Mouse (Mus musculus) stomach, postnatal 0 days (tissue): ENCODE results near the gene Sptlc2. TPM values are rescaled to one million over a fixed set of nuclear protein-coding genes. Genes with fewer than 3 reads are reported as not detected.

ENCODE experiments used
- ATAC-seq: fragments of 200-750 bp; cut with Nextera tagmentation; 2 replicates; pipeline ENCODE4 v1.8.0; 2017; ENCODE audit not compliant: low FRiP score, low TSS enrichment
- DNase-seq: peaks from one replicate; pipeline ENCODE4 v3.0.0-alpha.2; 2016; ENCODE audit warnings: low spot score
- H3K27ac ChIP-seq: fragments of 300-500 bp; sonication (generic); replicated peaks from 2 replicates; pipeline ENCODE4 v1.5.1; 2014; ENCODE audit warnings: mild to moderate bottlenecking, control low read depth
- H3K27me3 ChIP-seq: fragments of 300-500 bp; sonication (generic); 2 replicates; pipeline ENCODE4 v1.6.1; 2014; ENCODE audit warnings: low read length; ENCODE audit not compliant: control insufficient read depth, insufficient read depth
- H3K36me3 ChIP-seq: fragments of 300-500 bp; sonication (generic); 2 replicates; pipeline ENCODE4 v1.6.1; 2014; ENCODE audit warnings: low read length, mixed read lengths; ENCODE audit not compliant: control insufficient read depth, insufficient read depth
- H3K4me1 ChIP-seq: fragments of 300-500 bp; sonication (generic); replicated peaks from 2 replicates; pipeline ENCODE4 v1.6.1; 2014; ENCODE audit warnings: antibody characterized with exemption; ENCODE audit not compliant: control insufficient read depth, insufficient read depth
- H3K4me2 ChIP-seq: fragments of 300-500 bp; sonication (generic); replicated peaks from 2 replicates; pipeline ENCODE4 v1.6.1; 2014; ENCODE audit warnings: low read depth, mild to moderate bottlenecking, control low read depth, moderate library complexity
- H3K4me3 ChIP-seq: fragments of 300-500 bp; sonication (generic); 2 replicates; pipeline ENCODE4 v1.5.1; 2014; ENCODE audit warnings: low read depth, low read length, control low read depth
- H3K9ac ChIP-seq: fragments of 300-500 bp; sonication (generic); 2 replicates; pipeline ENCODE4 v1.6.1; 2014; ENCODE audit warnings: mild to moderate bottlenecking, low read length, control low read depth, mixed read lengths
- H3K9me3 ChIP-seq: fragments of 300-500 bp; sonication (generic); 2 replicates; pipeline ENCODE4 v1.6.1; 2016; ENCODE audit warnings: low read length; ENCODE audit not compliant: control insufficient read depth
- CTCF ChIP-seq: IDR thresholded peaks from 2 replicates; pipeline ENCODE4 v1.5.1; 2016; ENCODE audit warnings: antibody characterized with exemption, low read depth, mild to moderate bottlenecking, moderate library complexity
- EP300 ChIP-seq: optimal IDR thresholded peaks from 2 replicates; pipeline ENCODE3; 2016; ENCODE audit warnings: antibody characterized with exemption
- WGBS: fragments of 180-500 bp; shearing (Covaris S2); extraction: QIAGEN DNeasy Blood & Tissue Kit; methylation state at CpG from one replicate; pipeline ENCODE4 v1.1.7; 2014; 5-methylcytosine and 5-hydroxymethylcytosine counted together
- polyA plus RNA-seq: library from polyadenylated mRNA; unstranded; fragments of >200 nt; fragmentation: Nextera tagmentation; extraction: Ambion mirVana; gene quantifications from 2 replicates; pipeline ENCODE4 v1.2.1, GENCODE M21; 2015

Sptlc2 gene
- polyA plus RNA-seq, 1 experiment from 2014 or later: 201 TPM

DNA sequence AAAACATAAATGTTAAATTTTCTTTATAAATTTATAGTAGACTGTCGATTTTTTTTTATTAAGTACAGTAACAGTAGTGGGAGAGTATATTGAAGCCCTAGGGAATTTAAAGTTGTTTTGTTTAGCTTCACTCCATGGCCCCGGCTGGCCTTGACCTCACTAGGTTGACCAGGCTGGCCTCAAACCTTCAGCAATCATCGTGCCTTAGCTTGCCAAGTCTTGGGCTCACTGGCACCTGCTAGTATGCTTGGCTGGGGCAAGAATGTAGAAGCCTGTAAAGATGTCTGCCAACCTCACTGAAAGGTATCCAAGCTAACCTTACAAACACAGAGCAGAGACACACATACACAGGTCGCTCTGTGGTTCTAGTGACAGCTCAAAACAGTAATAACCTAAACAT is 55.6 kb downstream of the Sptlc2 start:
- no peak for DNase-seq
- TF ChIP-seq CTCF (no peak), EP300 (no peak)
- H3K36me3 ChIP-seq: no peaks in the 10 kb centered on the region

DNA sequence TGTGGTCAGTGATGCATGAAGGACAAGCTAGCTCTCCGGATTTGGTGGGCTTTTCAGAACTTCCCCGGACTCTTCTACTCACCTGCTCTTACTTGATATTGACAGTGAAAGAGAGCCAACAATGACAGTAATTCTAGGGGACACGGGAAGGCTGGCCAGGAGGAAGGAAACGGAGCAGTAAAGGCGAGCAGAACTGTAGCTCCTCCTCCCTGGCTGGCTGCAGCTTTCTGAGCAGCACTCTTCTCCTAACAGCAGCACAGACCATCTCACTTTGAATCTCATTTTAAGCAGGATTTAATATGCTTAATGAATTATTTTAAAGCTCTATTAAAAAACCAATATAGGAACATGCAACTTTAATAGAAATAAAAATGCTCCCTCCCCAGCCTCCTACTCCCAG is 56.2 kb downstream of the Sptlc2 start:
- DNase-seq (no peak), ATAC-seq (no peak)
- Histone ChIP-seq H3K4me2 (no peak overlapping the region), H3K4me1 (no peaks in the 10 kb centered on the region), H3K27me3 (no peaks in the 10 kb centered on the region), H3K9me3 (no peaks in the 10 kb centered on the region), H3K36me3 (no peaks in the 10 kb centered on the region), H3K4me3 (no peak overlapping the region), H3K27ac (no peak overlapping the region), H3K9ac (no peak overlapping the region)
- WGBS: 46% methylated on average over 5 of the region's 5 CpGs
- TF ChIP-seq CTCF: no peak
- no peak for TF ChIP-seq EP300

More for the DNA sequence above, 55.6 kb downstream of the Sptlc2 start:
- H3K9me3 ChIP-seq: no peaks in the 10 kb centered on the region
- ATAC-seq: no peak
- no peaks in the 10 kb centered on the region for H3K4me1 ChIP-seq
- H3K27ac ChIP-seq: no peak overlapping the region
- no peak overlapping the region for H3K4me3 ChIP-seq
- WGBS: 73% methylated on average over 4 of the region's 4 CpGs
- H3K27me3 ChIP-seq: no peaks in the 10 kb centered on the region
- H3K4me2 ChIP-seq: no peak overlapping the region
- H3K9ac ChIP-seq: no peak overlapping the region

DNA sequence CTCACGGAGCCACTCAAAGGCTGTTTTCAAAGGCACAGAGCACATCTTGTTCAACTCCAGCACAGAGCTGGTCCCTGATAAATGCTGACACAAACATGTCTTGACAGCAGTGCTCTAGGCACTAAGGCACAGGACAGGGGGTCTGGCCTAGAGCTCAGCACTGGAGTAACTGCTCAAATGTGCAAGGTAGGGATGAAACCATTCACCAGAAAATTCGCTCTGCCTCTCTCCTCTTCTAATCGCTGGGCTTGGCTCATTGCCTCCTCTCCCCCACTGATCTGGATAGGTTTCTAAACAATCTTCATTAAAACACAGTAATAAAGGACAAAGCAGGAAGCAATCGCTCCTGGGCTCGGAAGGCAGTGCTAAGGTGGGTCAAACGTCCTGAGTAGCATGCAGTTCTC is 57.1 kb downstream of the Sptlc2 start:
- H3K9me3 ChIP-seq: no peaks in the 10 kb centered on the region
- no peak overlapping the region for H3K9ac ChIP-seq
- H3K36me3 ChIP-seq: no peaks in the 10 kb centered on the region
- H3K27ac ChIP-seq: peak overlapping the region; percentile 45
- H3K27me3 ChIP-seq: no peaks in the 10 kb centered on the region
- TF ChIP-seq EP300 (no peak), CTCF (no peak)
- no peaks in the 10 kb centered on the region for H3K4me1 ChIP-seq
- H3K4me2 ChIP-seq: no peak overlapping the region
- ATAC-seq (no peak), DNase-seq (no peak)
- WGBS: 52% methylated on average over 6 of the region's 6 CpGs
- no peak overlapping the region for H3K4me3 ChIP-seq

DNA sequence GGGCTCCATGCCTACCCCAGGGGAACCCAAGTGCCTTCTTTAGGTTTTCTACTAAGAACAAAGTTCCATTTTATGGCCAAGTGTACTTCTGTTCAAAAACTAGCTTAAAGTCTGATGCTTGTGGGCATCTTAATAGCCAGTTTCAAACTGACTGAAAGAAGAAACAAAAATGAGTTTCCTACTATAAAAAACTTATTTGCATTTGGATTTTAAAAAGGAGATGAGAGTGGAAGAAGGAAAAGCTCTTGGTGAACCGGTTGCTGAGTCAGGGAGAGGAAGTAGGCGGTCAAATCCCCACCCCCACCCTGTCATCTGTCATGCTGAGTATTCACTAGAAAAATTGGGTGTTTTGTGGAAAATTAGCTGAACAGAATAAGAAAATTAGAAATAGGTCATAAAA is 57.9 kb downstream of the Sptlc2 start:
- Histone ChIP-seq H3K9me3 (no peaks in the 10 kb centered on the region), H3K36me3 (no peaks in the 10 kb centered on the region), H3K4me3 (no peak overlapping the region), H3K9ac (no peak overlapping the region), H3K27me3 (no peaks in the 10 kb centered on the region), H3K27ac (no peak overlapping the region), H3K4me2 (no peak overlapping the region), H3K4me1 (no peaks in the 10 kb centered on the region)
- ATAC-seq (no peak), DNase-seq (no peak)
- TF ChIP-seq CTCF: no peak
- TF ChIP-seq EP300: no peak
- 55% methylated on average over 2 of the region's 2 CpGs for WGBS

DNA sequence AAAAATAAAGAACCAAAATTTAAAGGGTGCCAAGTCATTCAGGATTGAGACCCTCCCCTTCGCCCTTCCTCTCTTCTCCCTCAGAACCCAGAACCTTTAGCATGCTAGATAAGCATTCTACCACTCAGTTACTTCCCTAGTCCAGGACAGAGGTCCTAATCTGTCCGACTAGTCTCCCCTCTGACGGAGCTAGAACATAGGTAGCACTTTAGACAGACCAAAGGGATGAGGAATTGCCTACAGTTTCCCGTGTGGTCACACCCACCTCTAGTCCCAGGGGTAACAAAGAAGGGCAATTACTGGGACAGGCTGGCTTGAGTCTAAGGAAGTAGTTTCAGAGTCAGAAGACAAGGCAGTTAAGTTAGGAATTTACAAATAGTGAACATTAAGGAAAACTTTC is 60.1 kb downstream of the Sptlc2 start:
- Histone ChIP-seq H3K4me2 (no peak overlapping the region), H3K36me3 (no peaks in the 10 kb centered on the region), H3K9ac (no peak overlapping the region), H3K4me3 (no peak overlapping the region), H3K9me3 (no peaks in the 10 kb centered on the region), H3K4me1 (no peaks in the 10 kb centered on the region), H3K27me3 (no peaks in the 10 kb centered on the region), H3K27ac (peak overlapping the region; percentile 30; the same call in 1 of the 2 replicates)
- TF ChIP-seq CTCF (no peak), EP300 (no peak)
- ATAC-seq: no peak
- whole genome bisulfite sequencing: 39% methylated on average over 4 of the region's 4 CpGs
- no peak for DNase-seq

DNA sequence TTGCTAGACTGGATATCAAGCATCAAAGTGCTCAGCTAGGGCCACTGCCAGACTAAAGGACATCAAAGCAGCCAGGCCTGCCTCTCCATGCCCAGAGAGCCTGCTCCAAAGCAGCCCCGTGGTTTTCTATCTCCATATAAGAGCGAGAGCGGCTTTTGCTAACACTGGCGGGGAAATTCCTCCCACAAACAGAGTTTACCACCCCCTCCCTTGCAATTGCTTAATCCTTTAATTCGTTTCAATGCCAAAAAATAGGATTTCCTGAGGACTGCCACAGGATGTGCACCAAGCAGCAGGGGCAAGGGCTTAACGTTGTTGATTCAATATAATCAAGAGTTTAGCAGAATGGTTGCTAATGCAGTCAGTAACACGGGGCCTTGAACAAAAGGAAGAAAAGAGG is 60.5 kb downstream of the Sptlc2 start:
- Histone ChIP-seq H3K4me1 (no peaks in the 10 kb centered on the region), H3K27me3 (no peaks in the 10 kb centered on the region), H3K4me3 (no peak overlapping the region), H3K36me3 (no peaks in the 10 kb centered on the region), H3K9me3 (no peaks in the 10 kb centered on the region), H3K4me2 (no peak overlapping the region), H3K9ac (no peak overlapping the region), H3K27ac (no peak overlapping the region; the same call in 1 of the 2 replicates)
- no peak for TF ChIP-seq CTCF
- no peak for TF ChIP-seq EP300
- ATAC-seq (peak; percentile 36; the same call in 1 of the 2 replicates), DNase-seq (no peak)
- WGBS: 17% methylated on average over 7 of the region's 7 CpGs

DNA sequence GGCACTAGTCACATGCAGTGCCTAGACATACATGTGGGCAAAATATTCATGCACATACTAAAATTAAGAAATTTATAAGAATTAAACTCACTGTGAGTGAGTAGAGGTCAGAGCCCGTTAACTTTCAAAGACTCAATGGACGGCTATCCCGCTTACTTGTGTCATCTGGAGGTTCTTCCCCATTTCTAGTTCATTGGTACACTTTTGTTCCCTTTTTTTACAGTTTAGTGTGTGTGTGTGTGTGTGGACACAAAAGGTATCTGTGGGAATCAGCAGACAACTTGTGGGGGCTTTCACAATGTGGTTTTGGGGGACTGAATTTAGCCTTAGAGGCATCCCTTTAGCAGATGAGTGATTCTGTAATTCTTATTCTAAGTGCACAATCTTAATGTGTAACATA is 62.7 kb downstream of the Sptlc2 start:
- no peaks in the 10 kb centered on the region for H3K27me3 ChIP-seq
- no peaks in the 10 kb centered on the region for H3K36me3 ChIP-seq
- no peaks in the 10 kb centered on the region for H3K9me3 ChIP-seq
- H3K4me2 ChIP-seq: no peak overlapping the region
- TF ChIP-seq EP300 (no peak), CTCF (no peak)
- no peak for ATAC-seq
- DNase-seq: no peak
- no peak overlapping the region for H3K9ac ChIP-seq
- H3K4me1 ChIP-seq: no peaks in the 10 kb centered on the region
- no peak overlapping the region for H3K4me3 ChIP-seq
- no peak overlapping the region for H3K27ac ChIP-seq
- WGBS: 94% methylated on average over 3 of the region's 3 CpGs
